Mouse (Mus musculus) hindbrain, embryonic 15.5 days (tissue): Measurements from ENCODE around the gene Pip5kl1. TPM values are rescaled to one million over a fixed set of nuclear protein-coding genes. Genes with fewer than 3 reads are reported as not detected.

Experiments used
- ATAC-seq: fragments of 200-750 bp; cut with Nextera tagmentation; 2 replicates; pipeline ENCODE4 v1.8.0; 2017; ENCODE audit warnings: low read depth, moderate number of reproducible peaks, moderate TSS enrichment; ENCODE audit not compliant: low FRiP score
- H3K27ac ChIP-seq: fragments of 300-500 bp; sonication (generic); replicated peaks from 2 replicates; pipeline ENCODE4 v1.5.1; 2015; ENCODE audit warnings: mild to moderate bottlenecking, inconsistent platforms
- H3K27me3 ChIP-seq: fragments of 300-500 bp; sonication (generic); 2 replicates; pipeline ENCODE4 v1.6.1; 2015; ENCODE audit warnings: control low read depth, inconsistent platforms
- H3K36me3 ChIP-seq: fragments of 300-500 bp; sonication (generic); 2 replicates; pipeline ENCODE4 v1.6.1; 2015; ENCODE audit warnings: control low read depth, inconsistent platforms
- H3K4me1 ChIP-seq: fragments of 300-500 bp; sonication (generic); replicated peaks from 2 replicates; pipeline ENCODE4 v1.6.1; 2015; ENCODE audit warnings: control low read depth, inconsistent platforms
- H3K4me2 ChIP-seq: fragments of 300-500 bp; sonication (generic); 2 replicates; pipeline ENCODE4 v1.6.1; 2015; ENCODE audit warnings: moderate library complexity, mild to moderate bottlenecking, inconsistent platforms
- H3K4me3 ChIP-seq: fragments of 300-500 bp; sonication (generic); 2 replicates; pipeline ENCODE4 v1.5.1; 2015; ENCODE audit warnings: mild to moderate bottlenecking, inconsistent platforms
- H3K9ac ChIP-seq: fragments of 300-500 bp; sonication (generic); 2 replicates; pipeline ENCODE4 v1.6.1; 2015; ENCODE audit warnings: inconsistent platforms
- H3K9me3 ChIP-seq: fragments of 300-500 bp; sonication (generic); 2 replicates; pipeline ENCODE4 v1.6.1; 2016; ENCODE audit warnings: control low read depth, inconsistent platforms
- WGBS: fragments of 180-500 bp; shearing (Covaris S2); methylation state at CpG from one replicate; pipeline ENCODE4 v1.1.7; 2015; 5-methylcytosine and 5-hydroxymethylcytosine counted together
- polyA plus RNA-seq: library from polyadenylated mRNA; unstranded; fragments of >200 nt; fragmentation: Nextera tagmentation; extraction: Ambion mirVana; gene quantifications from 2 replicates; pipeline ENCODE4 v1.2.1, GENCODE M21; 2015

Pip5kl1 gene
- polyA plus RNA-seq, 1 experiment from 2014 or later, result 15.3 TPM

DNA sequence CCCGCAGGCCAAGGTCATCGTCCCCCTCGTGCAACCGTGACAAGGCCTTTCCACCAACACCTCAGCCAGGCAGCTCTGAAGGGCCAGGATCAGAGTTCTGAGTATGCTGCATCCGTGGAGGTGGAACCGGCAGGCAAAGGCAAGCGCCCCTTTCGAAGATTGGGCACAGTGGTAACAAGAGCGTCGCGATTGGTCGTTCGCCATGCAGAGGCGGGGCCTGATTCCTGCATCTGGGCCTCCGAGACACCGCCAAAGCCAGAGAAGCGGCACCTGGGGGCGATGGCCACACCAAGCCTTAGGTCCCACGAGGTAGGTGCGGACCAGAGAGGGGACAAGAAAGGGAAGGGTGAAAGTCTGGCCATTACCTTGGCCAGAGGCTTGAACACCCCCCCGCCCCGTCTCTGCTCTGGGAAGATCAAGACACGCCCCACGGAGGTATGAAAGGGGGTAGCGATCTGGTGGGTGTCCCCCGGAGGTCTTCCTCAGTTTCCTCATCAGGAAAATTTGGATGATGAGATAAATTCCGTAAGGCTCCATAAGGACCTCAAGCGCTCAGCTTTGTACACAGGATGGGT, 1.1 kb downstream of the Pip5kl1 start, which contains the start of gene 9430097D07Rik:
Gene 9430097D07Rik (minus strand): TSS at position 99 of the 575 bp plus-strand sequence.
- Histone ChIP-seq H3K4me2 (peak within 1 kb of the TSS; percentile 94), H3K36me3 (no peaks in the 10 kb centered on the region), H3K27ac (peak within 1 kb of the TSS; percentile 46), H3K4me1 (peaks cover 29% of the 10 kb centered on the region), H3K9ac (peak within 1 kb of the TSS; percentile 59), H3K9me3 (no peaks in the 10 kb centered on the region), H3K4me3 (peak within 1 kb of the TSS; percentile 54), H3K27me3 (peaks cover 17% of the 10 kb centered on the region)
- 5% methylated on average over 28 of the region's 28 CpGs for WGBS
- ATAC-seq, result peak; percentile 81

DNA sequence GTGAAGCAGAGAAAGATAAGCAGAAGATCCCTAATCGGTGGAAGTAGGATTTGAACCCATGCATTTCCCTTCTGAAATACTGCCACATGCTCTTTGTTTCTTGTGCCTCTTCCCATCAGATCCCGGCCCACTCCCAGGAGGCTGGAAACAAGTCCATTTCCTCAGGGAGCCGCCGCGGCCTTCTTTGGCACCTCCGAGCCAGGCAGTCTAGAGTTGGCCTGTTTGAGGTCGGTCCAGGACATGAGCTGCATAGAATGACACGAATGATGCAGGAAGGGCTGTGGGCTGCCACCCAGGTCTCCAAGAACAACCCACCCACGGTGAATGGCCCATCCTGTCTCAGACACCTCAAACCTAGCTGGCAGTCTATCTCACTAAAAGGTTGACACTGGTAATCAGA, 1.9 kb downstream of the Pip5kl1 start:
- WGBS, result 91% methylated on average over 9 of the region's 9 CpGs
- H3K4me2 ChIP-seq, result peak overlapping the region; percentile 94; the same call in 1 of the 2 replicates
- no peak overlapping the region for H3K27ac ChIP-seq
- no peaks in the 10 kb centered on the region for H3K9me3 ChIP-seq
- H3K4me3 ChIP-seq, result peak overlapping the region; percentile 54; the same call in 1 of the 2 replicates
- 0 out of 2 replicates have a peak overlapping the region, but pooled peaks have one; percentile 59 for H3K9ac ChIP-seq
- H3K4me1 ChIP-seq, result peaks cover 30% of the 10 kb centered on the region
- ATAC-seq, result no peak
- H3K36me3 ChIP-seq, result no peaks in the 10 kb centered on the region
- H3K27me3 ChIP-seq, result peaks cover 17% of the 10 kb centered on the region

DNA sequence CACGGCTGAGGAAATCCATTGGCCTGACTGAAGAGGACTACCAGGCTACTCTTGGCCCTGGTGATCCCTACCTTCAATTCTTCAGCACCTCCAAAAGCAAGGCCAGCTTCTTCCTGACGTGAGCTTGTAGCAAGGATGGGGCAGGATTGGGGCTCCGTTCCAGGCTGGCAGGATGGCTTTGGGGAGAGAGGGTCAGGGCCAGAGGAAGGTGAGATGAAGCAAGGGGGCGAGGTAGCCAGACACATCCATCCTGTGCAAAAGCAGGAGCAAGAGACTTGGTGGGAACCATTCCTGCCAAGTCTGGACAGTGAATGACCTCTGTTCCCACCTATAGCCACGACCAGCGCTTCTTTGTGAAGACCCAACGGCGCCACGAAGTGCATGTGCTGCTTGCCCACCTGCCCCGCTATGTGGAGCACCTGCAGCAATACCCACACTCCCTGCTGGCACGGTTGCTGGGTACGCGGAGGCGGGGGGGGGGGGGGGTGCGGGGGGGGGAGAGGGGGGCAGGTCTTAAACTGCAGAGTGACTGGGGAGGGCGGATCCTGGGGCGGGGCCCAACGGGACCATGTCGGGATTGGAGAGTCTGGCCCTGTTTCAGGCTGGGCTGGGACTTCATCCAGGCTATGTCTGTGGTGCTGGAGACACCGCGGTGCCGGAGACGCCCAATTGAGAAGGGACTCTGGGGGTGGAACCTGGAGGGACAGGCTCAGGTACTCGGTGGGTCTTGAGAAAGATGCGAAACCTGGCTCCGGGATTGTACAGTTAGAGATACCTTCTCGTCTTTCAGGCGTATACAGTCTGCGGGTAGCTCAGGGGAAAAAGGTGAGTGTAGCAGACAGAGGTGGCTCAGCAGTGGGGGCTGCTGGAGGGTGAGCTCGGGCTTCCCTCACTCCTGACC, 3.8 kb downstream of the Pip5kl1 start:
- Histone ChIP-seq H3K9ac (no peak overlapping the region), H3K36me3 (no peaks in the 10 kb centered on the region), H3K27me3 (peaks cover 17% of the 10 kb centered on the region), H3K4me1 (peaks cover 36% of the 10 kb centered on the region), H3K4me3 (no peak overlapping the region), H3K4me2 (no peak overlapping the region), H3K9me3 (no peaks in the 10 kb centered on the region), H3K27ac (no peak overlapping the region)
- no peak for ATAC-seq
- 46% methylated on average over 25 of the region's 30 CpGs for WGBS

DNA sequence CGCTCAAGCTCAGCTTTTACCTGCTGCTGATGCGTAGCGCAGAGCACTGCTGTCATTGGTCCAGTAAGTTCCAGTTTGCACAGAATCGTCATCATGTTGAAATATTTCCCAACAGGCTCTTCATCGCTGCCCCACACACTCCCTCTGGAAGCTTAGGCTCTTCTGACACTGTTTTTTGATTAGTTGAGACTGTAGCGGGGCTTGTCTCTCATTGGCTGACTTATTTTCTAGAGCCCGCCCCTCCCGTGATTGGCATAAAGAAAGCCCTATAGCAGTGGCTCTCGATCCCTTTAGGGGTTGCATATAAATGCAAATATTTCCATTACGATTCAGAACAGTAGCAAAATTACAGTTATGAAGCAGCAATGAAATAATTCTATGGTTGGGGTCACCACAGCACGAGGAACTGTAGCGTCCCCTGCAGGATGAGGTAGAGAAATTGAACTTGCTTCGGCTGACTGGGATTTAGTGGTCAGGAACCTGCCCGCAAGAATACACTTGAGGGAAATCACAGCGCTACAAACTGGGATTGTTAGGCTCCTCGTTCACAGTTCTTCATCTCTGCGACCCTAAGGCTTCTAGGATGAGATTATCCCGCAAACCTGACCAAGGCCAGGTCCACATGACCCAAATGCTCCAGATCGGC, 7.0 kb downstream of the Pip5kl1 start:
- H3K4me2 ChIP-seq, result peak overlapping the region; percentile 50
- H3K9ac ChIP-seq, result no peak overlapping the region
- H3K4me1 ChIP-seq, result peaks cover 24% of the 10 kb centered on the region
- H3K27me3 ChIP-seq, result peaks cover 17% of the 10 kb centered on the region
- WGBS, result 26% methylated on average over 19 of the region's 19 CpGs
- no peaks in the 10 kb centered on the region for H3K9me3 ChIP-seq
- H3K36me3 ChIP-seq, result no peaks in the 10 kb centered on the region
- H3K4me3 ChIP-seq, result peak overlapping the region; percentile 34
- peak overlapping the region; percentile 39; the same call in 1 of the 2 replicates for H3K27ac ChIP-seq
- ATAC-seq, result peak; percentile 60

DNA sequence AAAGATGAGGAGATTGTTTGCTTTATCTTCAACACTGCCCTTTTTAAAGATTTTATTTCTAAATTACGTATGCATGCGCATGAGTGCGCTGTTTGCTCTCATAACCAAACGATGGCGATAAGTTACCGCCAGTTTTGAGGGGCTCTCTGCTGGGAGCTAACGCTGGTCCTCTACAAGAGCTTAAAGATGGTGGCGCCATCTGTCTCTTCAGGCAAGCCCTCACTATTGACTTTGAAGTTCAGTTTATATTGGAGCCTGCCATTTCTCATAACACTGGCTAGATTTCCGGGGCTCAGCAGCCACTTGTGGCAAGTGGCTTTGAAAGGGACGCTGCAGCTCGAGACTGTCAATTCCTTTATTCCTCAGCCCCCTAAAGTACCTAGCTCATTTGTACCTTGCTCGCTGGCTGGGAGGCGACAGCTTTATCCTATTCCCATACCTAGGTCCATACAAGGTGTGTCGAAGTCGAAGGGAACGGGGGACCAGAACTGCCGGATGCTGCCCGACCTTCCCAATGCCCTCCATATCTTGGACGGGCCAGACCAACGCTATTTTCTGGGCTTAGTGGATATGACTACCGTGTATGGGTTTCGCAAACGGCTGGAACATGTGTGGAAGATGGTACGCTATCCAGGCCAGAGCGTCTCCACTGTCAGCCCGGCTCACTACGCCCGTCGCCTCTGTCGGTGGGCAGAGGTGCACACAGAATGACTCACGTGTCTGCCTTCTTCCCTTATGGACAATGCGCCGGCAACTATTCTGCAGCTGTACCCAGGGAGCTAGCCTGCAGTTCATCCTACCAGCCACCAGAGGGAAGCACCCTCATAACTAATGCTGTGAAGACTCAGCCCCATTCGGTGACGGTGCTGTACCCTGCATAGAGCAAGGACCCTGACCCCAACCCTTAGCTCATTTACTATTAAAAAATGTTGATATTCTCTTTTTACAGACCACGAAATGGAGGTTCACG, 8.5 kb downstream of the Pip5kl1 start:
- 14% methylated on average over 37 of the region's 37 CpGs for WGBS
- Histone ChIP-seq H3K4me2 (peak overlapping the region; percentile 56), H3K9ac (peak overlapping the region; percentile 6; the same call in 1 of the 2 replicates), H3K4me3 (peak overlapping the region; percentile 19), H3K27me3 (peaks cover 9% of the 10 kb centered on the region), H3K4me1 (peaks cover 38% of the 10 kb centered on the region), H3K36me3 (no peaks in the 10 kb centered on the region), H3K9me3 (no peaks in the 10 kb centered on the region), H3K27ac (peak overlapping the region; percentile 58)
- ATAC-seq, result peak; percentile 73

DNA sequence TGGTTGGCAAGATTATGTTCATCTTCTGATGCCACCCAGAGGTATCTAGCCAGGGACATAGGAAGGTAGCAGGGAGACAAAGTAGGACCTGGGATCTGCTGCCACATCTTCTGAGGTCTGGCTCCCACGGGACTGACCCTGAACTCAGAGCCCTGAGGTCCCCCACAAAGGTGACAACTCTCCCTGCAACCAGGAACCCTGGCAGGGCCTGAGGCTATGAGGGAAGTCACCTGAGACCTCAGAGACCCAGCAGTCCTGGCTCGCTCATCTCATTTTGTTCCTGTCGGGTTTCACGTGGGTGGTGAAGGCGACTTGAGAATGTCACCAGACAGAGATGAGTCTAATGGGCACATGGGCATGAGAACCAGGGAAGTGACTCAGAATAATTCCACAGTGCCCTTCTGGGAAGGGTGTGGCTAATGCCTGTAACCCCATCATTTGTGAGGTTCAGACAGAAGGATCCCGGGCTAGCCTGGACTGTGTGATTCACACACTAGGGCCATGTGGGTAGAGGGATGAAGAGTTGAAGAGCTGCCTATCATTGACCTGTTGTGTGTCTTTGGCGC, 10.6 kb downstream of the Pip5kl1 start:
- peaks cover 57% of the 10 kb centered on the region for H3K4me1 ChIP-seq
- no peak overlapping the region for H3K9ac ChIP-seq

DNA sequence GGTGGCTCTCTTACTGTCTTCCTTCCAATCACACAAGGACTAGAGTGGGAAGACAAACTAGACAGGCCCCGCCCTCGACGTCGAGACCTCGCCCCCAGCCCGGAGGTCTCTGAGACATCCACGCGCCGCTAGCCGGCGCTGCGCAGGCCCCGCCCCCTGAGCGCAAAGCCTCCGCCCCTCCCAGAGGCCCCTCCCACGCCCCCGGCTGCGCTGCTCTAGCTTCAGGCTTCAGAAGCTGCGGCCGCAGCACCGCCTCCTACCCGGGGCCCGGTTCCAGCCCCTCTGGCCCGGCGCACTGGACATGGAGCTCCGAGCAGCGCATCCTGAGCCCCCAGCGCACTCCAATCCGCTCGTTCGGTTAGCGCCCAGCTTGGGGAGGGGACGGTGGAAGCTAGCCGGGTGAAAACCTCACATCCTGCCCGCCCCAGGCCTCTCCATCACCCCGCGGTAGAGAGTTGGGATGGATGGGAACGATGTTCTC, 12.3 kb downstream of the Pip5kl1 start, which contains the start of gene St6galnac4:
Gene St6galnac4 (plus strand): TSS at position 225 of the 481 bp plus-strand sequence.
- Histone ChIP-seq H3K4me1 (peaks cover 52% of the 10 kb centered on the region), H3K36me3 (no peaks in the 10 kb centered on the region), H3K27me3 (no peaks in the 10 kb centered on the region), H3K27ac (peak within 1 kb of the TSS; percentile 50), H3K9ac (peak within 1 kb of the TSS; percentile 65), H3K9me3 (no peaks in the 10 kb centered on the region), H3K4me3 (peak within 1 kb of the TSS; percentile 60), H3K4me2 (peak within 1 kb of the TSS; percentile 70)
- under 1% methylated on average over 38 of the region's 38 CpGs for WGBS
- ATAC-seq, result peak; percentile 83

More for the DNA sequence above, 10.6 kb downstream of the Pip5kl1 start:
- H3K27me3 ChIP-seq, result no peaks in the 10 kb centered on the region
- H3K36me3 ChIP-seq, result no peaks in the 10 kb centered on the region
- H3K4me2 ChIP-seq, result no peak overlapping the region
- ATAC-seq, result no peak
- H3K9me3 ChIP-seq, result no peaks in the 10 kb centered on the region
- WGBS, result 83% methylated on average over 7 of the region's 7 CpGs
- H3K4me3 ChIP-seq, result no peak overlapping the region
- no peak overlapping the region for H3K27ac ChIP-seq

DNA sequence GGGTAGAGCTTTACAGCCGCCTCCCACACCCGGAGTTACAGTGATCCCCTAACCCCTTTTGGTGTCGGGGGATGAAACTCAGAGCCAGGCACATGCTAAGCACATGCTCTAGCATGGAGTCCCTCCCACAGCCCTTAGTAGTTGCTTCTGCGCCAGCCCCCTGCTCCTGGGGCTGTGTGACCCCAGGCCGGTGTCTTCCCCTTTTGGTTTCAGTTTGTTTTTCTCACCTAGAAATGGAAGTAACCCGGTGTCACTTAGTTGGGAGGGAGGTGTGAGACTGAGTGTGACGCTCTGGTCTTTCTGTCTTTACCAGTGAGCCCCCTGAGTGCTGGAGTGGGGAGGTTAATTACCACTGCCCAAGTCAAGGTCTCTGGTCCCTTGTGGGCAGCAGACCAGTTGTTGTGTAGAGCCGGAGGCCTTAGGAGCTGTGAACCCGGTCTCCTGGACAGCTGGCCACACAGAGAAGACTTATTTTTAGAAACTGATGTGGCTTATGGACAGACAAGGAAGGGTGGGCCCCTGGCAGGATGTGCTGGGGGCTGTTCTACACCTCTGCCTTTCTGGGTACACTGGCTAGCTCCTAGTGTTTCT, 13.2 kb downstream of the Pip5kl1 start:
- WGBS, result 53% methylated on average over 9 of the region's 9 CpGs
- H3K36me3 ChIP-seq, result no peaks in the 10 kb centered on the region
- peaks cover 45% of the 10 kb centered on the region for H3K4me1 ChIP-seq
- no peaks in the 10 kb centered on the region for H3K27me3 ChIP-seq
- H3K9ac ChIP-seq, result peak overlapping the region; percentile 65
- H3K27ac ChIP-seq, result no peak overlapping the region
- H3K4me3 ChIP-seq, result peak overlapping the region; percentile 60
- H3K9me3 ChIP-seq, result no peaks in the 10 kb centered on the region
- no peak for ATAC-seq
- H3K4me2 ChIP-seq, result peak overlapping the region; percentile 70

DNA sequence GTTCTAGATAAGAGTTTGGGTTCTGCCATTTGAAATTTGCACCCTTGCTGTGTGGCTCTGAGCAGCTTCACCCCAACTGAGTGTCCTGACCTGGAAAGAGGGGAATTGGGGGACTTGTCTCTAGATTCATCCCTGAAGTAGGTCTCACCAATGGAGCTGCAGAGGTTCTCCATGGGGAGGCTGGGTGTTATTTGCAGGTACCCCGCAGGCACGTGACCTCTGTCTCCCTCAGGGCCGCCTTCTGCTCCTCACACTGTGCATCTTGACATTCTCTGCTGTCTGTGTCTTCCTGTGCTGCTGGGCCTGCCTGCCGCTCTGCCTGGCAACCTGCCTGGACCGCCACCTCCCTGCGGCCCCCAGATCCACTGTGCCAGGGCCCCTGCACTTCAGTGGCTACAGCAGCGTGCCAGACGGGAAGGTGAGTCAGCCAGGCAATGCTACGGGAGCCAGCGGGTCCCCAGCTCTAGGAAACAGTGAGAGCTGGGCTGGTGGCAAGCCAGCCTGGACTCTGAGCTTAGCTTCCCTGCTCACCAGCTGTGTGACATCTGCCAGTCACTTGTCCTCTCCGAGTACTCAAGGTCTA, 14.7 kb downstream of the Pip5kl1 start:
- ATAC-seq, result no peak
- Histone ChIP-seq H3K9me3 (no peaks in the 10 kb centered on the region), H3K4me2 (peak overlapping the region; percentile 5; the same call in 1 of the 2 replicates), H3K27me3 (no peaks in the 10 kb centered on the region), H3K4me1 (peaks cover 40% of the 10 kb centered on the region), H3K4me3 (no peak overlapping the region), H3K27ac (peak overlapping the region; percentile 42; the same call in 1 of the 2 replicates), H3K9ac (no peak overlapping the region), H3K36me3 (peaks cover 5% of the 10 kb centered on the region; the same call in 1 of the 2 replicates)
- 52% methylated on average over 11 of the region's 11 CpGs for WGBS

DNA sequence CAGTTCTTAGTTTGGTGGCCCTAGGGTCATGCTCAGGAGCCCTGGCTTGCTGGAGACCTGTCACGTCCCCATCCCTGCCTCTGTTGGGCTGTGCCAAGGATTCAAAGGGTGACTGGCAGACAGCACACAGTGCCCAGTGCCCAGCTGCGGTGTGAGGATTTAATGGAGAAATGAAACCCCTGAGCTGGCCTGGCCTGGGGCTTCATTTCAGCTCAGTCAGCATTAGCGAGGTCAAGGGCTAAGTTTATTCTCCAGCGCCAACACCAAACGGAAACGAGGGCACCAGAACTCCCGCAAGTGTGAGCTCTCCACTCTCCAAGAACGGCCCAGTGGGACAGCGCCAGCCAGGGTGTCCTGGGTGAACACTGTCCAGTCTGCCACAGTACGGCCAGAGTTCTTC, 15.6 kb downstream of the Pip5kl1 start:
- Histone ChIP-seq H3K4me1 (peaks cover 40% of the 10 kb centered on the region), H3K9ac (no peak overlapping the region), H3K27me3 (no peaks in the 10 kb centered on the region), H3K4me2 (no peak overlapping the region), H3K36me3 (peaks cover 12% of the 10 kb centered on the region; the same call in 1 of the 2 replicates), H3K4me3 (no peak overlapping the region), H3K9me3 (no peaks in the 10 kb centered on the region), H3K27ac (no peak overlapping the region)
- ATAC-seq, result no peak
- WGBS, result 85% methylated on average over 10 of the region's 10 CpGs
